In the genomic region with DNA sequence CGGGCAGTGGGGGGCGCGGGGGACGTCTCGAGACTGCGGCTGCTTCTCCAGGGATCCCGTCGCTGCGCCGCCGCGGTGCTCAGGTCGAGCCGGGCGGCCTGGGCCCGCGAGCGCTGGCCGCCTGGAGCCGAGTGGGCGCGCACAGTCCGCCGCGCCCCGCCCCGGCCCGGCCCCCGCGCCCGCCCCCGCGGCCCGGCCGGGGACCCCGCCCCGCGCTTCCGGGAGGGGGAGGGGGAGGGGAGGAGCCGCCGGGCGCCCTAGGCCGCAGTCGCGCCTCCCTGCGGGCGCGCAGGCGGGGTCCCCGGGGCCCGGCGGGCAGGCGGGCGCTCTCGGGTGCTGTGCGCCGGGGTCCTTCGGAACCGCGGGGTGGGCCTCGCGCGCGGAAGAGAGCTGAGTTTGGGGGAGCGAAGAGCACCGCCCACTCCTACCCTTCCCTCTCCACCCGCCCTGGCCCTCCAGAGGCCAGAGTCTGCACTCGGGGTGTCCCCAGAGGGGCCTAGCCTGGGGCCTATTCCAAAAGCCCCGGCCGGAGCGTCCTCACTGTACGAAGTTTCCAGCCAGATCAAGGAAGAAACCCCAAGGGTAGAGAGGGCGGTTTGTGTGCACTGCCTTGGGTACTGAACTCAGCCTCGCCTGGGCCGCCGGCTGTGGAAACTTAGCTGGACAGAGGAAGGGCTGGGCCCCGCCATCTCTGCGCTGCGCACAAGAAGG, we compare ENCODE assay signal across 8 mouse cellular contexts. TPM values are rescaled to one million over a fixed set of nuclear protein-coding genes. Genes with fewer than 3 reads are reported as not detected.
A peak's percentile ranks its signal among the peaks of the same experiment; 100 is the strongest.
DNase-seq lines count a peak whose midpoint lies in the region; ATAC-seq and TF ChIP-seq lines count a peak whose summit lies in the region.

No protein-coding gene starts in this region.

- peaks cover 6% of the 10 kb centered on the region; the same call in 1 of the 2 replicates for H3K4me1 ChIP-seq in intestine, postnatal 0 days (replicated peaks; ENCODE audit: control insufficient read depth, insufficient read depth, low read length)
- H3K4me1 ChIP-seq in midbrain, embryonic 10.5 days = peaks cover 52% of the 10 kb centered on the region

- peak overlapping the region; percentile 98 for H3K9ac ChIP-seq in intestine, postnatal 0 days (ENCODE audit: low read depth, low read length)

- no peaks in the 10 kb centered on the region for H3K9me3 ChIP-seq in intestine, postnatal 0 days (ENCODE audit: control insufficient read depth)
- no peaks in the 10 kb centered on the region for H3K9me3 ChIP-seq in midbrain, embryonic 10.5 days (replicated peaks)

- peak overlapping the region; percentile 86 for H3K4me2 ChIP-seq in intestine, postnatal 0 days (replicated peaks; ENCODE audit: low read depth)

- peak; percentile 38 for TF ChIP-seq CTCF in intestine, postnatal 0 days (IDR thresholded peaks at IDR 0.05; ENCODE audit: low read depth)

- no peaks in the 10 kb centered on the region for H3K27me3 ChIP-seq in intestine, postnatal 0 days (replicated peaks; ENCODE audit: control insufficient read depth, insufficient read depth, low read length)
- peaks cover 6% of the 10 kb centered on the region; the same call in 1 of the 2 replicates for H3K27me3 ChIP-seq in midbrain, embryonic 10.5 days (ENCODE audit: low read depth, poor library complexity, severe bottlenecking)

- intact Hi-C loops in left cerebral cortex, postnatal 4 days (cut with DNase I) = no loop called here

- peak; percentile 54 for ATAC-seq in granulocyte monocyte progenitor cell, adult 5-6 weeks (replicated peaks; ENCODE audit: poor library complexity, severe bottlenecking)
- ATAC-seq in intestine, postnatal 0 days = peak; percentile 92

- 0% methylated on average over 33 of the region's 79 CpGs for WGBS in intestine, postnatal 0 days
- 1% methylated on average over 79 of the region's 79 CpGs for WGBS in midbrain, embryonic 10.5 days

- H3K27ac ChIP-seq in intestine, postnatal 0 days (ENCODE audit: low read depth, low read length) = peak overlapping the region; percentile 99
- H3K27ac ChIP-seq in midbrain, embryonic 10.5 days (replicated peaks) = peak overlapping the region; percentile 97

- peak overlapping the region; percentile 87 for H3K4me3 ChIP-seq in intestine, postnatal 0 days (ENCODE audit: low read depth, low read length)
- peak overlapping the region; percentile 99 for H3K4me3 ChIP-seq in midbrain, embryonic 10.5 days

- DNase-seq in adrenal gland, adult 18-20 months (ENCODE audit: low spot score in 2 of 2) = peak; percentile 88 to 94
- peak; percentile 83 for DNase-seq in embryo, embryonic 9.5 days (ENCODE audit: extremely low spot score)
- DNase-seq in left cerebral cortex, postnatal 4 days = peak; percentile 75
- no peak for DNase-seq in midbrain, embryonic 10.5 days (ENCODE audit: low spot score)
- peak; percentile 23 to 29 for DNase-seq in right cerebral cortex, postnatal 36 days (ENCODE audit: low spot score in 2 of 2)
- peak; percentile 73 to 86 for DNase-seq in urinary bladder, postnatal 4 days (ENCODE audit: low spot score in 2 of 2)

- H3K36me3 ChIP-seq in intestine, postnatal 0 days (ENCODE audit: control insufficient read depth, insufficient read depth) = no peaks in the 10 kb centered on the region
- H3K36me3 ChIP-seq in midbrain, embryonic 10.5 days = peaks cover 14% of the 10 kb centered on the region

RNA-seq across cellular contexts. Expression of gene Stk24, which starts 0.5 kb away (rescaled TPM):
- 100 to 1,000 TPM in 1 of 2 experiments, 10 to 100 TPM in 1; 82.2 to 121 TPM for total RNA-seq in adrenal gland, adult 18-20 months (2021)
- total RNA-seq in granulocyte monocyte progenitor cell, adult 5-6 weeks (2014; fragmentation: Nextera tagmentation) = 87.1 and 141 TPM in 2 replicates
- 63.5 and 70.6 TPM in 2 replicates for total RNA-seq in granulocyte monocyte progenitor cell, adult 5-6 weeks (2017)
- 39.2 and 40.7 TPM in 2 replicates for polyA plus RNA-seq in intestine, postnatal 0 days (2015; fragmentation: Nextera tagmentation; extraction: Ambion mirVana)
- 10 to 100 TPM; 45.9 to 52.1 TPM for total RNA-seq in left cerebral cortex, postnatal 4 days (2021)
- polyA plus RNA-seq in midbrain, embryonic 10.5 days (2016; fragmentation: Nextera tagmentation; extraction: Ambion mirVana) = 35.0 and 36.8 TPM in 2 replicates
